Mouse (Mus musculus) liver, embryonic 16.5 days (tissue): Measurements from ENCODE around the gene Eef2k. TPM values are rescaled to one million over a fixed set of nuclear protein-coding genes. Genes with fewer than 3 reads are reported as not detected.

Source experiments
- polyA plus RNA-seq: library from polyadenylated mRNA; unstranded; fragments of >200 nt; fragmentation: Nextera tagmentation; extraction: Ambion mirVana; gene quantifications from 2 replicates; pipeline ENCODE4 v1.2.1, GENCODE M21; 2015

The Eef2k gene
- polyA plus RNA-seq, 1 experiment from 2014 or later = 52.1 TPM

Other genes with a start within 250 kb of the Eef2k start
- gene Uqcrc2, start 207.7 kb upstream of the Eef2k start, polyA plus RNA-seq = 119 and 127 TPM in 2 replicates
- 0.13 TPM in 2 replicates for gene Pdzd9, start 172.5 kb upstream of the Eef2k start, polyA plus RNA-seq
- 2.2 and 2.4 TPM in 2 replicates for gene Mosmo, start 165.2 kb upstream of the Eef2k start, polyA plus RNA-seq
- gene Vwa3a, start 103.5 kb upstream of the Eef2k start, polyA plus RNA-seq = 0.12 and 0.22 TPM in 2 replicates
- gene Gm5737, start 30.5 kb upstream of the Eef2k start, polyA plus RNA-seq = not detected in 2 replicates
- gene Polr3e, start 74.9 kb downstream of the Eef2k start, polyA plus RNA-seq = 10.1 and 10.4 TPM in 2 replicates
- gene Cdr2, start 139.5 kb downstream of the Eef2k start, polyA plus RNA-seq = 47.9 and 51.5 TPM in 2 replicates
- not detected in 2 replicates for gene Mfsd13b, start 139.7 kb downstream of the Eef2k start, polyA plus RNA-seq
- 36.1 and 36.7 TPM in 2 replicates for gene Mettl9, start 191.6 kb downstream of the Eef2k start, polyA plus RNA-seq
- gene Igsf6, start 231.7 kb downstream of the Eef2k start, polyA plus RNA-seq = 14.9 and 15.5 TPM in 2 replicates
- gene Otoa, start 238.8 kb downstream of the Eef2k start, polyA plus RNA-seq = 0.04 and 0.05 TPM in 2 replicates